Mouse (Mus musculus) layer of hippocampus, adult 9-10 months (tissue): ENCODE measurements around the gene R3hcc1l.

Experiments used
- DNase-seq: peaks from one replicate; pipeline ENCODE4 v3.0.0; 2022; ENCODE audit warnings: low spot score

R3hcc1l gene

DNA sequence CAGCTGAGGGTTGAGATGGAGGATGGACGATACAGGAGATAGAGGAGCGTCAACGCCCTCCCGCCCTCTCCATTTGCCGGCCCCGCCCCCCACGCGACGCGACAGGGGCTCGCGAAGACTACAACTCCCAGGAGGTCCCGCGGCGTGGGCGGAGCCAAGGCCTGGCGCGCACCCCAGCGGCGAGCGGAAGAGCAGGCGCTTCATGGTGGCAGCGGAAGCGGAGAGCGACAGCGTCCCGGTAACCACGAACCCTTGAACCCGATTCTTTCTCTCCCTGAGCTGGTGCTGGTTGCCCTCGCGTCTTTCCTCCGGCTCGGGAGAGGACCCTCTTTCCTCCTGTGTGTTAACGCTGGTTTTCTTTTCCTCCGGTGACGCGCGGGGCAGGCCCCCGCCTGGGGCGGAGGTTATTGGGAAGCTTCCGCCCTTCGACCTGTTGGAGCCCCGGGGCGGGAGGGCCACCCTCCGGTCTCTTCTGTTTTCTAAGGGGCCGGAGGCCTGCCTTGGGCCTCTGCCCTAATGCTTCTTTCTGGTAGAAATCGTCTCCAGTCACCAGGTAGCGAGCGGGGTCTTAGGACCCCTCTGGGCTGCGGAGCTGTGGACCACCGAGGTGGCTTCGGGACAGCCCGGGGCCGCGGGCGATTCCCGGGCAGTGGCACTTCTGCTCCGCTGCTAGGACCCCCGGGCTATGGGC lies at the start of gene R3hcc1l:
TSS of gene R3hcc1l (plus strand) at position 140 of the 691 bp plus-strand sequence.
- DNase-seq = peak; percentile 89

DNA sequence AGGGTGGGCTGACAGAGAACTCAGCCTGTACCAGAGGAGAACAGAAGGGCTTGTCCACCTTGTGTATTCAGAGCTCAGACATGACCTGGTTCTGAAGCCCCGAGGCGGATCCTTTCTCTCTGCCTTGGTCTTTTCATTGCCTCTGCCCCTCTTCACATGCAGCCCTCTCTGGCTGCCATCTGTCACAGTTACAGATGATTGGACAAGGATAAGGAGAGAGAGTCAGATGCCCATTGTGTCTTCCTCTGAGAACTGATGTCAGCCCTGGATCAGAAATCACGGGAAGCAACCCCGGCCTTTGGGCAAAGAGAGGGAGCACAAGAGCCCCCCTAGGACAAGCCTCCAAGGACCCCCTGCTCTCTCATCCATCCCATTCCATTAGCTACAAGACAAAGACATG lies 47.0 kb upstream of the R3hcc1l start:
- DNase-seq = no peak

DNA sequence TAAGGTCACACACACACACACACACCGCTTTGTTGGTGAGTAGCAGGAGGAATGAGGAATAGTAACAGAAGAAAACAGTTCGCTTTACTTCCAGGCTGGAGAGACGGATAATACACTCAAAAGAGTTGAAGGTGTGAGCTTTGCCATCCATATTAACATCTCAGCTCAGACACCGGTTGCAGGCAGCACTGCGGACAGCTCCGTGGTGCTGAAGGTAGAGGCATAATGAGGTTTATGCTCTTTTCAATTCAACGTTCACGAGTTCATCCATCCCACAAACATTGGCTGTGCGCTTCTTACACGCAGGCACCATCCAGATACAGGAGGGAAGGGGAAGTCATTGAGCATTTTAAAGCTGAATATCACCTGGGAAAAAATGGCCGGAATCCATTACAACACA lies 45.7 kb upstream of the R3hcc1l start:
- no peak for DNase-seq

DNA sequence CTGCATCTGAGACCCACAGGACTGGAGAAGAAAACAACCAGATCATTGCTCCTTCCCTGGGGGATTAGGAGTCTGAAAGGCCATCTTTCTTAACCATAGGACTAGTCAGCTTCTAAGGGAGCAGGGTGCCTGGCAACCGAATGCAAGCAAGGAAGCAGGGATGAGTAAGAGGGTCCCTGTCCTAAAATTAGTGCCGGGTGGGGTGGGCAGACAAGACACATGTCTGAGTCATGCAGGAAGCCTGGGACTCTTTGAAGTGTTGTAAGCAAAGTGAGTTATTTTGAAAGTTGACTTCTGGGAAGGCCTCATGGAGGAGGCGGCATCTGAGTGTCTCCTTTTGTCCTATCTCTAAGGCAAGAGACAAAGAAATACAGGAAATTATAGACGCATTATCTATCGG lies 40.8 kb upstream of the R3hcc1l start:
- no peak for DNase-seq

DNA sequence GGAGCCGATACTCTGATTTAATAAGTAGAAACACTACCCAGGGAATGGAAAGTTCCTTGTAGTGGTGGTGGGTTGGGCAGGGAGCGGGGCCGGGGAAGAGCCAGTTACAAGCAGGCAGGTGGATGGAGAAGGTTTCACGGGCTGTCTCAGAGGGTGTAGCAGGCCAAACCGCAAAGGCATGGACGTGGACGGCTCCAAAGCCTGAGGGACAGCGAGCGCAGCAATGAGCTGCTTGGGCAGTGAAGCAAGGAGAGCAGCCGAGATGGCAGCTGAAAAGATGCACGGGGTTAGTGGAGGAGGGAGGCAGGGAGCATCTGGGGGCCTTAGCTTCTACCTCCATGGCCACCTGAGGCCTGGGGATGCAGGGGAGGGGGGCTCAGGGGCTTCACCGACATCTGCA lies 40.3 kb upstream of the R3hcc1l start:
- no peak for DNase-seq

DNA sequence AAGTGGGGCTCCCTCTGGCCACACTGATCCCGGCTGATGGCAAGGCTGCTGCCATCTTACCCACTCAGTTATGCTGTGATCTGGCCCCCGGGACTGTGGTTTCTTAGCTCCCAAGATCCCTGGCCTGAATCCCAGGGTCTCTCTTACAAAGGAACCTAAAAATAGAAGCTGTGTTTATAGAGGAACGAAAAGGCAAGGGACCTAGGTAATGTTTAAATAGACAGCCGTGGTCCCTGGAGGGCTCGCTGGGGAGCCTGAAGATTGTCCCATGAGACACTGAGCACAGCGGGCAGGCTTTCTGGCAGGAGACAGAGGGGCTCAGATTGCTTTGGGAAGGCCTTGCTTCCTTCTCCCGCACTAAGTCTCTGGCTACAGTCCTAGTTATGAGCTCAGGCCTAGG lies 33.1 kb upstream of the R3hcc1l start:
- no peak for DNase-seq

DNA sequence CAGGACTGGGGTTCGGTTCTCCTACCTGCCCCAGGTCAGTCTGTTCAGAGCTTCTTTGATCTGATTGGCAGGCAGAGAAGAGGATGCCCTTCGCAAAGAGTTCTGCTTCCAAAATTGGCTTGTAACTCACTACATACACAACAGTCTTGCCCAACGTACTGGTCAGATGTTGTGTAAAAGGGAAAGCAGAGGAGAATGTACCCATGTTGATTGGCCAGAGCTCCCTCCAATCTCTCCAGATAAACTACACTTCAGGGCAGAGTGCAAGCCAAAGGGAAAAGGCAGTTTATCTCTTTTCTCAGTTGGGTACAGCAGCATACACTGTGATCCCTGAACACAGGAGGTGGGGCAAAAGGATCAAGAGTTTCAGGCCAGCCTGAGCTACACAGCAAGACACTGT lies 31.3 kb upstream of the R3hcc1l start:
- DNase-seq = no peak

DNA sequence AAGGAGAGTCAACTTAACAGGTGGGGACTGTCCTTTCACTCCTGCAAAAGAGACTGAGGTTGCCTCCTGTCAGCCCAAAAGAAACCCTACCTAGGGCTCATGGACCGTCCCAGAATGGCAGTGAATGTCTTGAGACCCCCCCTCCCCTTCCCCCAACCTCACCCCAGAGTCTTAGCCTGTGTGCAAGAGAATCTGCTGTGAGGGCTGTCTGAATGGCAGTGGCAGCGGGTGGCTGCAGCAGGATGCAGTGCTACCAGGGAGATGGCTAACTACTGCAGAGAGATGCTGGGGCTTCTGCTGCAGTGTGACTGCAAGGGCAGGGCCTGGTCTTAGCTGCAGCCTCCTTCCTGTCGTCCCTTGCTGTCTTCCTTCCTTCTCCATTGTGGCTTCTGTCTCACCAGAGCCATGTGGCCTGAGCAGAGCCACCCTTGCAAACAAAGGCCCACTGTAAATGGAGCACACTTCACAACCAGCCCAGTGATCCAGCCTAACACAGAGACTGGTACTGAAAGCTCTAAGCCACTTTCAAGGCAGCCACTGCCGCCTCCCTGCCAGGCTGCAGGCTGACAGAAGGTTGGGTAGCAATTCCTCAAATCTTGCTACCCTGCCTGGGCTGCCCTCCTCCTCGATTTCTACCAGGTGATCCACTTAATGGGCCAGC lies 25.2 kb upstream of the R3hcc1l start:
- DNase-seq = peak; percentile 24

DNA sequence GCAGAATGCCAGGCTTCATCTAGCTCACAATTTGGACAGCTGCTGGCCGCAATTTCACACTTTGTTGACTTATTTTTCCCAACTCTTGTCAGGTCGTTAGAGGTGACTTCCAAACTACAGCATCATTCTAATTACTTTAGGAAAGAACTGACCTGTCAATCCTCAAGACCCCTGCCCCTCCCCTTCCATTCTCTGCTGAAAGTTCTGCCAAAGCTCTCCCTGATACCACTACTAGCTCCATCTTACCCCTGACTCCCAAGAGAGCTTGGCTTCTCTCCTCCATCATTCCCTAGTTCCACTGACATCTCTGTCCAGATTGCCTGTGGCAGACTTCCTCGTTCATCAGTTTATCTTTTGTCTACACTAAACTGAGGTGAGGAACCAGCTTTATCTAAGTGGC lies 14.4 kb upstream of the R3hcc1l start:
- DNase-seq = no peak

DNA sequence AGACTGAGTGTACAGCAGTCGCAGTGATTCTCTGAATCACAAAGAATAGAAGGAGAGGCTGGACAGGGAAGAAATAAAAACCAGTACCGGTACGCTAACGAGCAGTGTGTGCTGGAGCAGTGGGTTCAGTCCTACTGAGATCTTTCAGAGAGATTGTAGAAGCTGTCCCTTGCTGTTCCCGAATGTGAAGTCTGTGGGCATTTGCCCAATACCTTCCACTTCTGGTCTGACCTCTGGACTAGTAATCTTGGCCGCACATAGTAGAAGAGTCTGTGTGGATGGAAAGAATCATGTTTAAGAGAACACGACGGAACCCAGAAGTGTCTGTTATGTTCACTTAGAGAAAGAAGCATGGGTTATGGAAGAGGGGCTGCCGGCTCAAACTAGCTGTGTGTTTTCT lies 8.9 kb upstream of the R3hcc1l start:
- no peak for DNase-seq

DNA sequence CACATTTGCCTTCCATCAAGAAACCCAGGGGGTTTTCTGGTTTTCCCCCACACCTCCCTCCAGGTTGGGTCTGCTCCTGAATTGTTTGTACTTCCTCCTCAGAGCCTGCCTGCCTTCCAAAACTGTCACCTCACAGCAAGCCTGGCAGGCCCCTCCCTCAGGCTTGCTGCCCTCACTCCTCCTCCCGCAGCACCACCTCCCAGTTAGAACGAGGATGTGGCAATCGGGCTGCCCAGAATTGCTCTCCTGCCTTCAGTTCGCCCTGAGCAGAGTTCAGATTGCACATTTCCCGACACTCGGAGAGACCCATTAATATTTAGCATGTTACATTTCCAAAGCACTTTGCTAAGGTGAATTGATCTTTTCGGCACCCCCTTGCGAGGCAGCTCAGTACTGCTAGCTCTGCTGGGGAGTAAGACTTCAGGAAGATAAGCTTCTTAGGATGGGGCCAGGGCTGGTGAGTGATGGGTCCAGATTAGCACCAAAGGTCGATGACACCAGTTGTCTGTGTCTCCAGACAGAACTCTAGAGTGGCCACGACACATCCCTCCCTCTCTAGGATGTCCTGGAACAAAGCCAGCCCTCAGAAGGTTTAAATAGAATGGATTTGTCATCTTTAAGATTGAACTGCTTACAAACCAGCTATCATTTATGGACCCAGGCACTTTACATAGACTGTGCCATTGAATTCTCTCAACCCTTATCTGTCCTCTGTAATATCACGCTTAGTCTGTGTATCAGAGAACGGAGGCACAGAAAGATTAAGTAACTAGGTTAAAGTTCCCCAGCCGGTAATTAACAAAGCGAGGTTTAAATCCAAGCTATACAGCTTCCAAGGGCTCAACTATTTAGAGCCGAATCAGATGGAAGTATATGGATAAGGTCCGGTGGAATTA lies 8.0 kb upstream of the R3hcc1l start:
- DNase-seq = no peak

DNA sequence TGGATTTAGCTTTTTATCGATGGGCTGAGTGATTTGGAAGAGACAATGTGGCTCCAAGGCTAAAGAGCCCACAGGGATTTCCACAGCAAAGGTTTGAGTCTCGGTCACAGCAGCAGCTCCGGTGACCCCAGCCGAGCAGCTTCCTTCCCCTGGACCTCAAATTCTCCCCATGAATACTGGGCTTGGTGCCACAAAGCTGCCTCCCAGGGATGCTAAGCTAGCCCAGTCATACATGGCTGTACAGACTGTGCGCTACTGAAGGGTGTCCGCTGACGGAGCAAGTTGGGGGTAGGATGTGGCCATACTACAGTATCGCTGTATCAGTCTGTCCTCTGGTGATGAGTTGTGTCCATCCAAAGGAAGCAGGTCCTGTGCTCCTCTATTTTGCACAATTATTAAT lies 2.9 kb upstream of the R3hcc1l start:
- no peak for DNase-seq

DNA sequence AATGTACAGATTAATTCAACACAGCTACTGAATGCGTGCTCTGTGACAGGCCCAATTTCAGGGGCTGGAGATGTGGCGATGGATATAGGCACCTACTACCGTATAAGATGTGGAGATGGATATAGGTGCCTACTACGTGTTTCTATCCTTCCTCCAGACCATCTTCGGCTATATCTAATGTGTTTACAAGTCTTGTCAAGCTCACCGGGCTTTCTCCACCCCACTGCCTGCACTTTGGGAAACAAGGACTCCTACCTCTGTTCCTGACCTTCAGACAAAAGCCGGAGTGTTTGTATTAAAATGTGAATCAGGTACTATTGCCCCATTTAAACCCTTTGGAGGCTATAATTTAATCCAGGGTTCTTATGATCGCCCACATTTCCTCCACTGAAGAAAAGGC lies 2.4 kb upstream of the R3hcc1l start:
- no peak for DNase-seq

DNA sequence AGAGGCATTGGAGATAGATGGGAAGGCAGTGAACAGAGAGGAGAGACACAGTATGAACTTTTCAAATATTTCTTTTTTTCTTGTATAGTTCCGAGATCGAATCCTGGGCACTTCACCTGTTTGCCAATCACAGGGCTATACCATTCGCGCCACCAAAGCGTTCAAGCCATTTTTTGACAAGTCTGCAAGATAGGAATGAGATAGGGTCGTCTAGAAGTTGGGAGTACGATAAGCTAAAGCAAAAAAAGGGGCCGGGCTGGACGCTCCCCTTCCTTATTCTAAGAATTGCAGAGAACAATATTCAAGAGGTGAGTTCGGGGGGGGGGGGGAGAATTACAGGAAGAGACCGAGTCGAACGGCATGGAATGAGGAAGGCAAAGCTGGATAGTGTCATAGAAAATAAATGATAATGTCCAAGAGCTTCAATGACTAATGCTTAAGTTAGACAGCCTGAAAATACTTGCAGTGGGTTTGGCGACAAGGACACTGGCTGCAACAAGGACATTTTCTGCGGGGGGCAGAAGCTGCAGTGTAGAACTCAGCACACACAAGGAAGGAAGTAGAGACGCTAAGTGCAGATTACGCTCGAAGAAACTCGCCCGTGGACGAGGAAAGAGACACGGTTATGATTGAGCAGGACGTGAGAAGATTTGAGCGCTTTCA lies 471 bp upstream of the R3hcc1l start:
- DNase-seq = no peak

DNA sequence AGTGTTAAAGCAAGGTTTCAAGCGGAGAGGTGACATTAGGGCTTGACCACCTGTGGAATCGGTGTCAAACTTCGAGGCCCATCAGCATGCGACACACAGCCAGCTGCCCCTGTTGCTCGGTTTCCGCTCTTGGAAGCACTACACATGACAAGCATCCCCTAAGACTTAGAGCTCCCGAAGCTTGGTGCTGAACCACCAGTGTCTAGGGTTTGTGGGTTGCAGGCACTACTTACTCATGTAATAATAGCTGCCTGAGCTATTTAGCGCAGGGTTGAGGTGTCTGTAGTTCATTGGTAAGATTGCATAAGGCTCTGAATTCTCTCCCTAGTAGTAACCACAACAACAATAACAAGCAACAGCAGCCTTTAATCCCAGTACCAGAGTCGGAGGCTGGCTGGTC lies 1.2 kb downstream of the R3hcc1l start:
- no peak for DNase-seq

DNA sequence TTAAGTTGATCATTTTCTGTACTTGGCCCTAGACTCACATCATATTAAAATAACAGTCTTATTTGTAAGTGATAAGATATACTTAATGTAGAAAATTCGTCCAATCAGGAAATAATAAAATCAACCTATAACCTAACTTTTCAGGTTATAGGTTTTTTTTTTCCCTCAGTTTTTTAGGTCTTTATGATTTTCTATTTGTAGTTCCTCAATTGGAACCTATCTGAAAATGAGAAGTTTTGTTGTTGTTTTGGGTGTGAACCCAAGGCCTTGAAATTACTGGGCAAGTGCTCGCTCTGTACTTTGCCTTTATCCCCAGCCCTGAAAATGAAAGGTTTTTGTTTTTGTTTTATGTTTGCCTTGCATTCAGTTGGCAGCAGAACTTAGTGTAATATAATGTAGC lies 6.1 kb downstream of the R3hcc1l start:
- no peak for DNase-seq

DNA sequence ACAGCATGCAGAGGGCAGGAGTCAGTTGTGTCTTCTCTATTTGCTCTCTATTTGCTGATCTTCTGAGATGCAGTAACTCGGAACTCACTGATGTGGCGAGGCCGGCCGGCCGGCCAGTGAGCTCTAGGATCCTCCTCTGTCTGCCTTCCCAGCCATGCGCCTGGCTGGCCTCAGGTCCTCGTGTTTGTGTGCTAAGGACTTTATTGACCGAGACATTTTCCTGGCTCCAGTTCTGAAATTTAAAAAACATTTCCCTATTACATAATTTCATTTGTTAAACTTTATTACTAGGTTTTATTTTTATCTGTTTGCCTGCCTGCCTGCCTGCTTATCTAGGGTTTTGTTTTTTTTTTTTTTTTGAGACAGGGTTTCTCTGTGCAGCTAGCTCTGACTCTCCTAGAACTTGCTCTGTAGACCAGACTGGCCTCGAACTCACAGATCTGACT lies 11.5 kb downstream of the R3hcc1l start:
- DNase-seq = no peak

DNA sequence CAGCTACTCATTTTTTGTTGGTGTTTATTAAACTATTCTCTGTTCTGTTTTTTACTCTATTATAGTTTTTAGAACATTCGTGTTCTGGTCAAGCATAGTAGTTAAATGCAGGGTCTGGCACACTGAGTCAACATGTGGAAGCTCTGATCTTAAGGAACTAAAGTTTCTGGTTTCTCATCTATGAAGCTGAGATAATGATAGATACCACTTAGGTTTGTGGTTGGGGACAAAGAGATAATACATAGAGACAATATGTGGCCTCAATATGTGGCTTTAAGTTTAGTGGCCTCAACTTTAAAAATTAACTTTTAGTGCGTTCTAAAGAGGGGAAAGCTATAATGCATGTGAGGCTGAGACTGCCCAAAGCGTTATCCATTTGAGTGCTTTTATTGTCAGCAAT lies 15.9 kb downstream of the R3hcc1l start:
- no peak for DNase-seq

DNA sequence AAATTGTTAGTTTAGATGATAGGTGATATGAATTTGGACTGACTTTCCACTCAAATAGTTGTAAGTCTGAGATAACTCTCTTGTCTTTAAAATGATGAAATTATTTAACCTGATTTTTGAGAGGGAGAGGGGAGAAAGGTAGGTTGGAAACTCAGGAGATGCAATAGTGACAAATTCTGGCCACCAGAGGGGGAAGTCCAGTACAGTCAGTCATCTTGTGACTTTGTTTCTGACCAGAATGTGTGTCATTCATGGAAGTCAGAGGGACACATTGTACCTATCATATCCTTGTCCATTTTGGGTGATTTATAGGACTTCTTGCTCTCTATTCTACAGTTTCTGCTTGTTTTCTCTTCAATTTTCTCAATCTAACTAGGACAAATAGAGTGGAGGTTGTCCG lies 19.0 kb downstream of the R3hcc1l start:
- DNase-seq = no peak

DNA sequence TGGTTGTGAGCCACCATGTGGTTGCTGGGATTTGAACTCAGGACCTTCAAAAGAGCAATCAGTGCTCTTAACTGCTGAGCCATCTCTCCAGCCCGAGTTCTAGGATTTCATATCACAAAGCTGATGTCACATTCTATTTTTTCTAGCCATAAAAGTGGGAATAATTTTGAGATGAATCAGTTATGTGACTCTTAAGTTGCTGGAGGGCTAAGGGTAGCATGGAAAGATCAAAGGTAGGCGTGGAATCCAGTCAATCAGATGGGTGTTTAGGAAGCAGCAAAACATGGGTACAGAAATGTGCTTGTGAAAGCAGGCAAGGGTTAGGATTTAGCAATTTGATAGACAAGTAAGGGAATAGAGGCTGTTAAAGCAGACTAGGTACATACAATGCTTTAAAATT lies 20.4 kb downstream of the R3hcc1l start:
- DNase-seq = no peak

DNA sequence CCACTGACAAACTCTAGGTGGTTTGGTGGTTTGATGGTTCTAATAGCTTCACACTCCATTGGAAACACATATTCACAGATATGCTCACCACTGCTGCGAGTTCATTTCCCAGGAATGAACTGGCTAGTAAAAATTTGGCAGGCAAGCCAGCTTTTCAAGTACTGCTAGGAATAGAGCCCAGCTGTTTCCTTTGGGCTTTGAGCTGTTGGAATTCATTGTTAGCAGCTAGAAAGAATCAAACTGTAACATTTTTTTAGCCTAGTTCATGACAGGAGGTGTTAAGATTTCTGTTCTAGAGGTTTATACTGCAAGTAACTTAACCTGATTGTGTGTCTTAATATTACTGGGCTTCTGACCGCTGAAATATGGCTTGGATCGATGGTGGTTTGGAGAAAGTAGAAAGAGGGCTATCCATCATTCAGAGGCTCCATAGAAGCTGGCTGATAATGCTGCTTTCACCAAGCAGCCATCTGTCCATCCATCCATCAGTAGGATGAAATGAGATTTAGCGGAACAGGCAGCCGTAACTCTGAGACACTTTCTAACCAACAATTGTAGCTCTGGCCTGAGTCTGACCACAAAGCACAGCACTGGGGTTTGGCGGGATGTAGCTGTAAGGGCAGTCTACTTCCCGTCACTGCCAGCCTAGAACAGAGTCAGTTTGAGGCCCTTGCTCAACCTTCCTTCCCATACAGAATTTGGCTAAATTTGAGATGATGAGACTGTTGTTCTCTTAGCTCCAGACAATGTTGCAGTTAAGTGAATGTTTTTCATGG lies 21.0 kb downstream of the R3hcc1l start:
- DNase-seq = no peak

DNA sequence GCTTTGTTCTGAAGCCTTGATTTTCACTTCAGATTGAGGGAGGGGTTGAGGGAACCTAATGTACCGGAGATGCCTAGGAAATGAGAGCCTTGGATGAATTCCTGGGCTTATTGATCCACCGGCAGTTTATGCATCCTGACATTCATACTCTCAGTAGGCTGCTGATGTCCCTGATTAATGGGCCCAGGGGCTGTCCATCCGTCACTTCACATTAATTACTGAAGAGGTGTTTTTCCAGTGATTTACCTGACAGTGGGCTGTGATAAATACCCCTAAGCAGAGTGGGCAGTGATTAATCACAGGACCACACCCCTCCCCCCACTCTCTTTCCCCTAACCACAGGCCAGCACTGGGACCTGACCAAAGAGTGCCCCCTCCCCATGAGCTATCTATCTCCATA lies 22.1 kb downstream of the R3hcc1l start:
- DNase-seq = no peak
